Mouse (Mus musculus) heart, postnatal 4 days (tissue): ENCODE data around the gene Tceal3. TPM values are rescaled to one million over a fixed set of nuclear protein-coding genes. Genes with fewer than 3 reads are reported as not detected.
"Not testable (repeated sequence)": the region's sequence is repeated elsewhere in the genome, so short reads cannot be mapped to it uniquely, and the experiment has no call there.

Experiments
- DNase-seq: peaks from one replicate; pipeline ENCODE4 v3.0.0; 2021
- total RNA-seq, 2 experiments: library from RNA; stranded (reverse); gene quantifications; 2 replicates each; pipeline ENCODE4 v1.2.3; 2021

Tceal3 gene
- total RNA-seq, 2 experiments from 2014 or later, result 0.62 to 0.65 TPM

- peak; percentile 74 for DNase-seq
These were observed 117.0 kb downstream of the Tceal3 start, which contains the start of gene Tceal1 for GRCm38 (mm10) chrX:136707446-136708167. Tceal1 (plus strand) TSS chrX:136707982.

GRCm38 (mm10) chrX:136708168-136708681 lies 117.6 kb downstream of the Tceal3 start:
- peak; percentile 60 for DNase-seq

- no peak for DNase-seq
These were observed 118.1 kb downstream of the Tceal3 start for GRCm38 (mm10) chrX:136708782-136709181.

DNA sequence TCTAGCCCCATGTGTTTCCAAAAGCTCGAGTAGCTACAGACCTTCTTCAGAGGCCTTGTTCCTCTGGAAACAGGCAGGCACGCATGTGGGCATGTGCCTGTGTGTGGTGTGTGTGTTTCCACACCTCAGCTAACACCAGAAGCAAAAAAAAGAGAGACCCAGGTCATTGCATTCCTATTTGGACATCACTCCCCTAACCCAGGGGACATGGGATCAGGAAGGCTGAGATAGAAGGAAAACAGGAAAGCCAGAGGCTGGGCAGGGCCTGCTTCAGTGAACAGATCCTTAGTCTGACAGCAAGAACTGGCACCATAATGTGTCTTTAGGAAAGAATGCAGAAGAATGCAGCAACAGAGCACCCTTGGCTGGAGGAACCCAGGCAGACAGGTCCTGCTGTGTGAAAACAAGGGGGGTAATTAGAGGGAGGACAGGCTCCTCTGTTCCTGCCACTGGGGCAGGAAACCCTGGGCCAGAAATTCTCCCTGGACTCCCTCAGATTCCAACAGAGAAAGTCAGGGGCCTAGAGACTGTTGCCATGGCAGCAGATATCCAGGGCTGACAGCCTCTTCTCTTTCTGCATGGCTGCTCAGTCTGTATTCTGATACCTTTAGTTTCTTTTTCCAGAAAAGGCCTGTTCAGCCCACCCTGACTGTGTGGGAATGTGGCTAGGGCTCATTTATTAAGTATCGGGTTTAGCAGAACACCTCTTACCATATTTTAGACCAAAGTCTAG lies 124.3 kb downstream of the Tceal3 start:
- not testable (repeated sequence) for DNase-seq

Other genes with a start within 250 kb of the Tceal3 start
- not detected for gene Kir3dl1, start 72.8 kb upstream of the Tceal3 start, total RNA-seq
- not detected for gene Kir3dl2, start 46.8 kb upstream of the Tceal3 start, total RNA-seq
- gene Tceal1, start 117.1 kb downstream of the Tceal3 start, total RNA-seq, result 1 to 10 TPM; 7.4 to 7.7 TPM
- 100 to 1,000 TPM; 223 to 227 TPM for gene Morf4l2, start 152.8 kb downstream of the Tceal3 start, total RNA-seq
- gene Glra4, start 189.3 kb downstream of the Tceal3 start, total RNA-seq, result not detected
- 1 to 10 TPM; 2.0 to 4.8 TPM for gene Plp1, start 231.8 kb downstream of the Tceal3 start, total RNA-seq